Mouse (Mus musculus) olfactory bulb, adult 2 months (tissue): ENCODE measurements at regions not wholly inside any gene's neighbourhood (a gene's known extent, or its start where the extent isn't known, plus 50 kb on each side); places are given as distances from the start of the nearest gene placed in this dataset.

ENCODE experiments used
- CTCF ChIP-seq: fragments of 200-500 bp; IDR thresholded peaks from 2 replicates; pipeline ENCODE4 v1.5.1; 2012; ENCODE audit warnings: low read depth, mild to moderate bottlenecking, low read length, moderate library complexity; ENCODE audit not compliant: insufficient read depth
- POLR2A ChIP-seq: fragments of 200-500 bp; IDR thresholded peaks from 2 replicates; pipeline ENCODE4 v1.6.1; 2012; ENCODE audit warnings: mild to moderate bottlenecking, low read depth, low read length, moderate library complexity; ENCODE audit not compliant: insufficient read depth

GRCm38 (mm10) chr8:49395029-49395428 is 551.3 kb upstream of the Tenm3 start:
- no peak for TF ChIP-seq CTCF
- TF ChIP-seq POLR2A: no peak
